Mouse (Mus musculus): ENCODE results near the gene Ccdc116. TPM values are rescaled to one million over a fixed set of nuclear protein-coding genes. Genes with fewer than 3 reads are reported as not detected.
A peak's percentile ranks its signal among the peaks of the same experiment; 100 is the strongest.
"Not testable (repeated sequence)": the region's sequence is repeated elsewhere in the genome, so short reads cannot be mapped to it uniquely, and the experiment has no call there.

Gene Ccdc116
- 0.55 and 0.57 TPM in 2 replicates for polyA plus RNA-seq (2016; fragmentation: Nextera tagmentation; extraction: Ambion mirVana)

DNA sequence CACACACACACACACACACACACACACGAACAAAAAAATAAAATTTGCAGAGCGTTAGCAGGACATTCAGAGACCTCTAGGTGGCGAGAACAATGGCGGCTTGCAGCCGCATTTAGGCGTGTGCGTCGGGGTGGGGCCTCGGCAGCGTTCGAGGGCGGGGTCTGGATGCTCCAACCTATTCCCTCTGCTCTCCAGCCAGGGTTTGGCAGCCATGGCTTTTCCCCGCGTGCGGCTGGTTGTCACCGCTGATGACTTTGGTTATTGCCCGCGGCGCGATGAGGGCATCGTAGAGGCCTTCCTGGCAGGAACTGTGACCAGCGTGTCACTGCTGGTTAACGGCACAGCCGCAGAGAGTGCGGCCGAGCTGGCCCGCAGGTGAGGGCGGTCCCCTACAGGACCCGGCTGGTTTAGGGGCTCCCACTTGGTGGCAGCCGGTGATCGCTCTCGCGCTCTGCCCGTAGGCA is at the start of gene Ccdc116:
Gene Ccdc116, minus strand, starts transcription at position 458 of the 464 bp plus-strand sequence.
- Histone ChIP-seq H3K9me3 (no peaks in the 10 kb centered on the region), H3K27me3 (replicated peaks; ENCODE audit: low read depth, poor library complexity, severe bottlenecking) (peaks cover 19% of the 10 kb centered on the region), H3K36me3 (replicated peaks) (peaks cover 15% of the 10 kb centered on the region), H3K4me3 (peak within 1 kb of the TSS; percentile 72), H3K27ac (replicated peaks) (peak within 1 kb of the TSS; percentile 65), H3K4me1 (peaks cover 29% of the 10 kb centered on the region)
- DNase-seq (ENCODE audit: low spot score) = peak; percentile 92
- under 1% methylated on average over 34 of the region's 34 CpGs for WGBS

DNA sequence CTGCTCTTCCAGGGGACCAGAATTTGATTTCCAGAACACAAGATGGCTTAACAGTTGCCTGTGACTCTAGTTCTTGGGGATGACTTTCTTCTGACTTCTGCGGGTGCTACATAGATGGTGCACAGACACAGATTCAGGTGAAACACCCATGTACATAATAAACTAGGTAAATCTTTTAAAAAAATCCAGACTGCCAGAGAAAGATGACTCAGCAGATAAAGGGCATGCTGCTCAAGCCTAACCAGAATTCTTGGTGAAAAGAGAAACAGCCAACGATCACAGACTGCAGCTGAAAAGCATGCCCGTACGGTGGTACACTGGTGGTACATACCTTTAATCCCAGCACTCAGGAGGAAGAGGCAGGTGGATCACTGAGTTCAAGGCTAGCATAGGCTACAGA is 46.8 kb upstream of the Ccdc116 start:
- H3K4me3 ChIP-seq = no peak overlapping the region
- DNase-seq (ENCODE audit: low spot score) = no peak
- 95% methylated on average over 4 of the region's 4 CpGs for WGBS

DNA sequence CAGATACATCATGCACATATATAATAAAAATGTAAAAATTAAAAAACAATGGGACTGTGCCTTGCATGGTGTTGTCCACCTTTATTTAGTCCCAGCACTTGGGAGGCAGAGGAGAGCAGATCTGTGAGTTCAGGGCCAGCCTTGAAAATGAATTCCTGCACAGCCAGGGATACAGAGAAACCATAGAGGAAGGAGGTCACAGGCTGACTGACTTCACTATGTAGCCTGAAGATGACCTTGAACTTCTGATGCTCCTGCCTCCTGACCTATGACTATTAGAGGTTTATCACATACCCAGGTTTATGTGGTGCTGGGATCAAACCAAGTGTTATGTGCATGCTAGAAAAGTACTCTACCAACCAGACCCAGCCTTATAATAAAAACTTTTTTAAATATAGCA is 38.4 kb upstream of the Ccdc116 start:
- Histone ChIP-seq H3K27ac (replicated peaks) (no peak overlapping the region), H3K4me3 (no peak overlapping the region), H3K9me3 (peaks cover 3% of the 10 kb centered on the region; the same call in 1 of the 2 replicates), H3K36me3 (replicated peaks) (peaks cover 71% of the 10 kb centered on the region), H3K4me1 (0 out of 2 replicates have a peak, but pooled peaks cover 3% of the 10 kb centered on the region), H3K27me3 (replicated peaks; ENCODE audit: low read depth, poor library complexity, severe bottlenecking) (no peaks in the 10 kb centered on the region)
- no peak for DNase-seq (ENCODE audit: low spot score)

More for the DNA sequence above, 46.8 kb upstream of the Ccdc116 start:
- H3K27me3 ChIP-seq (replicated peaks; ENCODE audit: low read depth, poor library complexity, severe bottlenecking) = no peaks in the 10 kb centered on the region
- H3K27ac ChIP-seq (replicated peaks) = no peak overlapping the region
- H3K4me1 ChIP-seq = no peaks in the 10 kb centered on the region
- H3K9me3 ChIP-seq = no peaks in the 10 kb centered on the region
- H3K36me3 ChIP-seq (replicated peaks) = peaks cover 83% of the 10 kb centered on the region

DNA sequence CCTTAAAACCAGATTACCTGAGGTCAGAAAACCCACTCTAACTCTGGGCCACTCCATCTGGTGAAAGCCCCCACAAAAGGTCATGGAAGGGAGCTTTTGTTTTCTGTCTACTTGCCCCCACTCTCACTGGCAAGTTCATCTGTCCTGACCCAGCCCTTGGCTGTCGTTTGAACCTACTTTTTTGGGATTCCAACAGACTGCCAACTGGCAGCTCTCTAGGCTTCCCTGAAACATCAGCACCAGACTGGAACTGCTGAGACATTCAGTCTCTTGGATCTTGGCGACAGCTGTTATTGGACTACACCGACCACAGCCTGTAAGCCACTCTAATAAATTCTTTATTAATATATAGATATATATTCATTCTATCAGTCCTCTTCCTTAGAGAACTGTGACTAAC is 36.0 kb upstream of the Ccdc116 start:
- Histone ChIP-seq H3K36me3 (replicated peaks) (peaks cover 61% of the 10 kb centered on the region), H3K27me3 (replicated peaks; ENCODE audit: low read depth, poor library complexity, severe bottlenecking) (no peaks in the 10 kb centered on the region), H3K4me1 (0 out of 2 replicates have a peak, but pooled peaks cover 3% of the 10 kb centered on the region), H3K9me3 (peaks cover 3% of the 10 kb centered on the region; the same call in 1 of the 2 replicates), H3K4me3 (no peak overlapping the region), H3K27ac (replicated peaks) (no peak overlapping the region)
- no peak for DNase-seq (ENCODE audit: low spot score)
- 87% methylated on average over 3 of the region's 3 CpGs for WGBS

DNA sequence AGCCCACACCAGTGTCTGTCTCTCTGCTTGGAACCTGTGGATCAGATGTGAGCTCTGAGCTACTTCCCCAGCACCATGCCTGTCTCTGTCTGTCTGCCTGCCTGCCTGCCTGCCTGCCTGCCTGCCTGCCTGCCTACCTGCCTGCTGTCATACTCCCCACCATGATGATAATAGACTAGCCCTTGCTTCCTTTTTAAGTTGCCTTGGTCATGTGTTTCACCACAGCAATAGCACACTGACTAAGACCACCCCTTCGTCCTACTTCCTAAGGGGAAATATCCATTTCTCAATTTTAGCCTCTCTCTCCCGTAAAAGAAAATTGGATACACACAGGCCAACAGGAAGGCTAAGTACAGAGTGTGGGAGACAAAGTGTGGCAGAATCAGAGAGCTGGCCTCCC is 35.1 kb upstream of the Ccdc116 start:
- DNase-seq (ENCODE audit: low spot score) = no peak
- 89% methylated on average over 2 of the region's 2 CpGs for WGBS
- Histone ChIP-seq H3K36me3 (replicated peaks) (peaks cover 61% of the 10 kb centered on the region), H3K4me3 (no peak overlapping the region), H3K4me1 (0 out of 2 replicates have a peak, but pooled peaks cover 3% of the 10 kb centered on the region), H3K27me3 (replicated peaks; ENCODE audit: low read depth, poor library complexity, severe bottlenecking) (no peaks in the 10 kb centered on the region), H3K9me3 (peaks cover 3% of the 10 kb centered on the region; the same call in 1 of the 2 replicates), H3K27ac (replicated peaks) (no peak overlapping the region)

DNA sequence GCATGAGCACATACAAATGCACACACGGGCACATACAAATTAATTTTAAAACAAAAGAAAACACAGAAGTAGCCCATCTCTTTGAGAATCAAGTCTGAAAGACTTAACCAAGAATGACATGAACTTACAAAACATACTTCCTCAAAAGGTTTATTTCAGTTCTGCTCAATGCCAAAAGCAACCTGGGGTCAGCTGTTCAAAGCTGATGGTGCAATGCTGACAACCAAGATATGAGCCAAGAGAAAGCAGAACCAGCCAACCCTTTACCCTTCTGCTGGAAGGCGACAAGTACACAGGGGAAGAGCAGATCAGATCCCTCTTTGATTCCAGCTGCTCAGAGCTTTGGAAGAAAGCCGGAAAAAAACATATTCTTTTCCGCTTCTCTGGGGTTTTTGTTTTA is 34.4 kb upstream of the Ccdc116 start:
- Histone ChIP-seq H3K27me3 (replicated peaks; ENCODE audit: low read depth, poor library complexity, severe bottlenecking) (no peaks in the 10 kb centered on the region), H3K36me3 (replicated peaks) (peaks cover 58% of the 10 kb centered on the region), H3K9me3 (peaks cover 3% of the 10 kb centered on the region; the same call in 1 of the 2 replicates), H3K27ac (replicated peaks) (no peak overlapping the region), H3K4me3 (no peak overlapping the region), H3K4me1 (0 out of 2 replicates have a peak, but pooled peaks cover 3% of the 10 kb centered on the region)
- 93% methylated on average over 4 of the region's 4 CpGs for WGBS
- no peak for DNase-seq (ENCODE audit: low spot score)

DNA sequence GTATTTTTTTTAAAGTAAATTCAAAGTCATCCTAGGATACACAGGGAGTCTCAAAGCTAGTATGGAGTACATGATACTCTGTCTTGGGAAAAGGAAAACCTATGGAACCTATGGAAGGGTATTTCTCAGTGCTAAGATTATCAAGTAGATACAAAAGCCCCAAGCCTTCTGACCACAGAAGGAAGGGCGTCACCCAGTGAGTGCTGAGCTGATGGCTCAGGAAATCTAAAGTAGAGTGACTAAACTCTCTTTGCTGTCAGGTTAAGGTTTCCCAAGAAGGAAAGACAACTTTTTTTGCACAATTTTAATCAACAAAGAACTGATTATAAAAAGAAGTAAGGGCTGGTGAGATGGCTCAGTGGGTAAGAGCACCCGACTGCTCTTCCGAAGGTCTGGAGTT is 32.7 kb upstream of the Ccdc116 start:
- H3K27ac ChIP-seq (replicated peaks) = no peak overlapping the region
- H3K36me3 ChIP-seq (replicated peaks) = peaks cover 59% of the 10 kb centered on the region
- H3K9me3 ChIP-seq = no peaks in the 10 kb centered on the region
- H3K27me3 ChIP-seq (replicated peaks; ENCODE audit: low read depth, poor library complexity, severe bottlenecking) = no peaks in the 10 kb centered on the region
- WGBS = 94% methylated on average over 3 of the region's 3 CpGs
- H3K4me1 ChIP-seq = 0 out of 2 replicates have a peak, but pooled peaks cover 3% of the 10 kb centered on the region
- H3K4me3 ChIP-seq = no peak overlapping the region
- no peak for DNase-seq (ENCODE audit: low spot score)

DNA sequence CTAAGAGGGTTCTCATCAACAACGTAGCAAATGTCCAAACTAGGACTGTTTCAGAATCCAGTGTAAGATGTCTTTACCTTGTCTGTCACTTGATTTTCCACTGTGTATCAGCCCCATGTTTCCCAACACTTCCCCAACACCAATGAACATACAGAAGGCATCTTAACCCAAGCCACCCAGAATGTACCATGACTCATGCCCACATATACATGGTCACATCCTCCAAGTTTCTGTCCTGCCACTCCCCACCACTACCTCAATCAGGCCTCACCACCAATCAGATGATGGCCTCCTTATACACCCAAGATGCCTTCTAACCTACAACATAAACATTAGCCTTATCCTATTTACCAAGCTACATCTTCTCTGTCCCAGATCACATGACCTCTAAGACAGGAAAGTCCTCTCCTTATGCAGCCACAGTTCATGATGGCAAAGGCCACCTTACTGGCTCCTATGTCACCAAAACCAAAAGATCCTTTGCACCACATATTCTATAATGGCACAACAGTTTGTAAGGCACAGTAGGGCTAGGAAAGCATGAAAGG is 30.7 kb upstream of the Ccdc116 start:
- Histone ChIP-seq H3K4me3 (no peak overlapping the region), H3K36me3 (replicated peaks) (peaks cover 65% of the 10 kb centered on the region), H3K9me3 (no peaks in the 10 kb centered on the region), H3K4me1 (0 out of 2 replicates have a peak, but pooled peaks cover 3% of the 10 kb centered on the region), H3K27ac (replicated peaks) (no peak overlapping the region), H3K27me3 (replicated peaks; ENCODE audit: low read depth, poor library complexity, severe bottlenecking) (no peaks in the 10 kb centered on the region)
- WGBS = 100% methylated on average over 1 of the region's 1 CpGs
- no peak for DNase-seq (ENCODE audit: low spot score)

DNA sequence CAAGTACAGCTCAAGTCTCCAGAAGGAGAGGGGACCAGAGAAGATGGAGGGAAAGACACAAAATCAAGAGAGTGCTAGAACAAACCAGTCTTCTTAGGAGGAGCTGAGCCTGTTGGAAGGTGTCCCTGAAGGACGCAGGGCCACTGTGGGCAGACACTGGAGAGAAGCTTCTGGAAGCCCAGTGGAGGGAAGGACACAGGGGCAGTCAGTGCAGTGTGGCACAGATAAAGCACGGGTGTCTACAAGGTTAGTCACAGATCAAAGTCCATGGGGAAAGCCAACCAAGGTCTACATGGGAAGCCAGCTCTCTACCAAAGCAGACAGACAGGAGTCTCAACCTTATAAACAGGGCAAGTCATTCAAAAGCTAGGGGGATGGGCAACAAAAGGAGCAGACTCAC is 28.7 kb upstream of the Ccdc116 start:
- H3K27me3 ChIP-seq (replicated peaks; ENCODE audit: low read depth, poor library complexity, severe bottlenecking) = no peaks in the 10 kb centered on the region
- no peaks in the 10 kb centered on the region for H3K4me1 ChIP-seq
- peaks cover 78% of the 10 kb centered on the region for H3K36me3 ChIP-seq (replicated peaks)
- no peak for DNase-seq (ENCODE audit: low spot score)
- H3K27ac ChIP-seq (replicated peaks) = no peak overlapping the region
- H3K4me3 ChIP-seq = no peak overlapping the region
- 90% methylated on average over 2 of the region's 2 CpGs for WGBS
- no peaks in the 10 kb centered on the region for H3K9me3 ChIP-seq

DNA sequence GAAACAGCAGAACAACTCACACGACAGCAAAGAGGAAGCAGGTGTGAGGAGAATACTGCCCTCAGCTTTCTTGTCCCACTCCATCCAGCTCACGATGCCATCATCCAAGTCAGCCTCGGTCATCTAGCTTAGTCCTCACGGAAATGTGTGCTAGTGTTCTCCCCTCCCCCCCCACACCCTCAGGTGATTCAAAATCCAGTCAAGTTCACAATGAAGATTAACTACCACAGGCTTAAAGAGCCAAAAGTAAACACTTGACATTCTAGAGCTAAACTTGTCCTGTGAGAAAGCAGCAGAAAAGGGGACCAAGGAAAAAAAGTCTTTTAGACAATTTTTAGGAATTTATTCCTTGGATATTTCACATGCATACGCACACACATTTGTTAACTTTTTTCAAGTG is 21.0 kb upstream of the Ccdc116 start:
- H3K27ac ChIP-seq (replicated peaks) = no peak overlapping the region
- no peaks in the 10 kb centered on the region for H3K27me3 ChIP-seq (replicated peaks; ENCODE audit: low read depth, poor library complexity, severe bottlenecking)
- DNase-seq (ENCODE audit: low spot score) = no peak
- H3K9me3 ChIP-seq = no peaks in the 10 kb centered on the region
- no peaks in the 10 kb centered on the region for H3K4me1 ChIP-seq
- WGBS = 92% methylated on average over 5 of the region's 5 CpGs
- no peak overlapping the region for H3K4me3 ChIP-seq
- H3K36me3 ChIP-seq (replicated peaks) = peaks cover 96% of the 10 kb centered on the region

DNA sequence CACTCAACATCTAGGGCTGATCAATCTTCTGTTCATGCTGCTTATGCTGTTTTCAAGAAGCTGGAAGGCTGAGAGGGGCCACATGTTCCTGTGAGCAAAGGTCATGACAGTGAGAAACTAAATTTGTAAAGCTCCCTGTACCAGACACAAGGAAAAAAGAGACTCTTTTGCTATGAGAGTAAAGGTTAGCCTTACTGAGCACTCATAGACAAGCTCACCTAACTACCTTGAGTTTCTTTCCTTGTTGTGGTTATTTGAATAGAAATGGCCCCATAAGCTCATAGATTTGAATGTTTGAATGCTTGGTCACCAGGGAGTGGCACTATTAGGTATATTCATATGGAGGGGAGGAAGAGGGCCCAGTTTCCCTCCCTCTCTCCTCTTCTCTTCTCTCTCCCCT is 20.1 kb upstream of the Ccdc116 start:
- Histone ChIP-seq H3K9me3 (no peaks in the 10 kb centered on the region), H3K27me3 (replicated peaks; ENCODE audit: low read depth, poor library complexity, severe bottlenecking) (no peaks in the 10 kb centered on the region), H3K4me1 (no peaks in the 10 kb centered on the region), H3K27ac (replicated peaks) (no peak overlapping the region), H3K36me3 (replicated peaks) (peaks cover 94% of the 10 kb centered on the region), H3K4me3 (no peak overlapping the region)
- no peak for DNase-seq (ENCODE audit: low spot score)

DNA sequence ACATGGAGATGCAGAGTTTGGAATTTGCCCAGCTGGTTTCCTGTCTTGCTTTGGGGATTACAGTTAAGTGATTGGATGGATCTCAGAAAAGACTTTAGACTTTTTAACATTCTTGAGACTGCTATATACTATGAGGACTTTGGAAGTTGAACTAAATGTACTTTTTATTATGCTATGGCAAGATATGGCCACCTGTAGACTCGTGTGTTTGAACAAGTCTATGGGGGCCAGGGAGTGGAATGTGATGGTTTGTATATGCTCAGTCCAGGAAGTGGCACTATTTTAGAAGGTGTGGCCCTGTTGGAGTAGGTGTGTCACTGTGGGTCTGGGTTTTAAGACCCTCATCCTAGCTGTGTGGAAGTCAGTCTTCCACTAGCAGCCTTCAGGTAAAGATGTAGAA is 18.4 kb upstream of the Ccdc116 start:
- not testable (repeated sequence) for H3K4me1 ChIP-seq; DNase-seq (ENCODE audit: low spot score); H3K27ac ChIP-seq (replicated peaks); H3K27me3 ChIP-seq (replicated peaks; ENCODE audit: low read depth, poor library complexity, severe bottlenecking); H3K4me3 ChIP-seq; H3K9me3 ChIP-seq
- WGBS = 88% methylated on average over 1 of the region's 1 CpGs
- H3K36me3 ChIP-seq (replicated peaks) = peaks cover 85% of the 10 kb centered on the region

DNA sequence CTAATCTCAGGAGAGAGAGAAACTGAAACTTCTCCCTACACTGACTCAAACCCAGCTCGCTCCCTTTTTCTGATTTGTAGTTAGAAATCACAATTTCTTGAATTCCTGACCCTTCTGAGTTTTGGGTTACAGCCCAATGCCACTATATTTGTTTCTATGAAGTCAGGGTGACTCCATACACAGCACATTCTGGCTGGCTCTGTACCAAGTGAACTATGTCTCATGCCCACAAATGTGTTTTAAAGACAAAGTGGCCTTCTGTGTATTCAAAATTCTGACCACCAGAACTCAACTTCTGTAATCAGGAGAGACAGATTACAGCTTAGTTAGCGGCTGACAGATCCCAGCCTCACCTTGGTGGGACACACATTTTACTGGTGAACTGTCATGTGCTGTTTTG is 7.3 kb upstream of the Ccdc116 start:
- no peak overlapping the region for H3K27ac ChIP-seq (replicated peaks)
- H3K27me3 ChIP-seq (replicated peaks; ENCODE audit: low read depth, poor library complexity, severe bottlenecking) = no peaks in the 10 kb centered on the region
- WGBS = 96% methylated on average over 2 of the region's 2 CpGs
- no peaks in the 10 kb centered on the region for H3K4me1 ChIP-seq
- H3K4me3 ChIP-seq = no peak overlapping the region
- no peak for DNase-seq (ENCODE audit: low spot score)
- H3K9me3 ChIP-seq = no peaks in the 10 kb centered on the region
- H3K36me3 ChIP-seq (replicated peaks) = peaks cover 88% of the 10 kb centered on the region
